Mouse (Mus musculus): Measurements from ENCODE around the gene Cdc27. TPM values are rescaled to one million over a fixed set of nuclear protein-coding genes. Genes with fewer than 3 reads are reported as not detected.

Gene Cdc27
- polyA plus RNA-seq, 1 experiment from 2014 or later, result 17.5 TPM

Other genes starting within 250 kb of the Cdc27 start
- 5.2 and 5.6 TPM in 2 replicates for gene Kansl1, start 81.8 kb downstream of the Cdc27 start, polyA plus RNA-seq (2015; fragmentation: Nextera tagmentation; extraction: Ambion mirVana)
- gene Myl4, start within 50 bp of the Cdc27 start, polyA plus RNA-seq (2015; fragmentation: Nextera tagmentation; extraction: Ambion mirVana), result 6.0 and 8.7 TPM in 2 replicates
- 13.8 and 16.0 TPM in 2 replicates for gene Itgb3, start 57.4 kb upstream of the Cdc27 start, polyA plus RNA-seq (2015; fragmentation: Nextera tagmentation; extraction: Ambion mirVana)
- 0.05 and 0.06 TPM in 2 replicates for gene Gm11639, start 135.1 kb upstream of the Cdc27 start, polyA plus RNA-seq (2015; fragmentation: Nextera tagmentation; extraction: Ambion mirVana)

Measured in liver, embryonic 16.5 days (tissue).